Mouse (Mus musculus): Measurements from ENCODE around the gene Mphosph8. TPM values are rescaled to one million over a fixed set of nuclear protein-coding genes. Genes with fewer than 3 reads are reported as not detected.

Gene Mphosph8
- polyA plus RNA-seq, 1 experiment, result 9.7 TPM

DNA sequence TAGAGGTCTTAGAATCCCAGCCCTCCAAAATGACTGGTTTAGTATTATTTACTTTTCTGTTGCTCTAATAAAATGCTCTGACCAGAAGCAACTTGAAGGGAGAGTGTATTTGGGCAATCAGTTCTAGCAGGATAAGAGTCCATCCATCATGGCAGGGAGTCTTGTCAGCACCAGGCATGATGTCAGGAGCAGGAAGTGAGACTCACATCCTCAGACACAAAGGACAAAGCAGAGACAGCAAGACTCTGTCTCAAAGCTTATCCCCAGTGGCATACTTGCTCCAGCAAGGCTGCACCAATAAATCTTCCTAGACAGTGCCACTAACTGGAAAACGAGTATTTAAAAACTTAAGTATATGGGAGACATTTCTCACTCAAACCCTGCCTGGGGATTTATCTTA is 17.4 kb downstream of the Mphosph8 start:
- H3K4me3 ChIP-seq, result no peak overlapping the region
- peaks cover 51% of the 10 kb centered on the region for H3K36me3 ChIP-seq (ENCODE audit: control insufficient read depth, insufficient read depth)
- H3K27me3 ChIP-seq (ENCODE audit: control insufficient read depth, insufficient read depth, insufficient read length), result no peaks in the 10 kb centered on the region
- TF ChIP-seq USF1 (IDR thresholded peaks at IDR 0.05; ENCODE audit: low read depth), result no peak
- no peak for TF ChIP-seq SRF (IDR thresholded peaks at IDR 0.05; ENCODE audit: control insufficient read depth, insufficient read length, low read depth)
- no peak for TF ChIP-seq REST (IDR thresholded peaks at IDR 0.05; ENCODE audit: insufficient read depth, insufficient read length)
- TF ChIP-seq TCF12 (IDR thresholded peaks at IDR 0.05; ENCODE audit: insufficient read depth, poor library complexity, severe bottlenecking), result no peak
- TF ChIP-seq TCF3 (IDR thresholded peaks at IDR 0.05; ENCODE audit: insufficient read length, low read depth), result no peak
- peaks cover 6% of the 10 kb centered on the region for H3K79me2 ChIP-seq (ENCODE audit: control insufficient read depth, insufficient read depth)
- no peak overlapping the region for H3ac ChIP-seq (ENCODE audit: control insufficient read depth, insufficient read length)
- H3K4me2 ChIP-seq (ENCODE audit: low read depth), result no peak overlapping the region

DNA sequence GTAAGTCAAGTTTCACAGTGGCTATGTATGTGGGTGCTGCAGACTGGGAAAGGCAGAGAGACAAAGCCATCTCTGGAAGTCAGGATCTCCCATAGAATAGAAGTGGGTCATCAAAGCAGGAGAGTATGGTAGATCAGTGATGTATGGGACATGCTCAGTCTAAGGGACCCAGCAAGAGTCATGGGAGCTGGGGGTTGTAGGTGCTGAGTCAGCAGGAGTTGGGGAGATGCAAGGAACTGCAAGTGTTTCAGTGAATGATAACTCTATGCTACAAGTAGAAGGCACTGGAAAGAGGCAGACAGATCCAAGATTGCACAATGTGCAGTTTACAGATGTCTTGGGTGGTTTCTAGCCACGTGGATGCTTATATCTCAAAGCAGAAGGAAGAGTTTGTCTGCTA is 21.1 kb downstream of the Mphosph8 start:
- Histone ChIP-seq H3K4me2 (ENCODE audit: low read depth) (no peak overlapping the region), H3ac (ENCODE audit: control insufficient read depth, insufficient read length) (no peak overlapping the region), H3K27me3 (ENCODE audit: control insufficient read depth, insufficient read depth, insufficient read length) (no peaks in the 10 kb centered on the region), H3K4me3 (no peak overlapping the region), H3K36me3 (ENCODE audit: control insufficient read depth, insufficient read depth) (peaks cover 69% of the 10 kb centered on the region), H3K79me2 (ENCODE audit: control insufficient read depth, insufficient read depth) (no peaks in the 10 kb centered on the region)
- TF ChIP-seq POLR2AphosphoS2 (IDR thresholded peaks at IDR 0.05; ENCODE audit: insufficient read length, low read depth), result no peak
- TF ChIP-seq TCF3 (IDR thresholded peaks at IDR 0.05; ENCODE audit: insufficient read length, low read depth), result no peak
- TF ChIP-seq E2F4 (IDR thresholded peaks at IDR 0.05; ENCODE audit: insufficient read depth), result no peak
- no peak for TF ChIP-seq REST (IDR thresholded peaks at IDR 0.05; ENCODE audit: insufficient read depth, insufficient read length)
- TF ChIP-seq MAX (IDR thresholded peaks at IDR 0.05; ENCODE audit: low read depth), result no peak

DNA sequence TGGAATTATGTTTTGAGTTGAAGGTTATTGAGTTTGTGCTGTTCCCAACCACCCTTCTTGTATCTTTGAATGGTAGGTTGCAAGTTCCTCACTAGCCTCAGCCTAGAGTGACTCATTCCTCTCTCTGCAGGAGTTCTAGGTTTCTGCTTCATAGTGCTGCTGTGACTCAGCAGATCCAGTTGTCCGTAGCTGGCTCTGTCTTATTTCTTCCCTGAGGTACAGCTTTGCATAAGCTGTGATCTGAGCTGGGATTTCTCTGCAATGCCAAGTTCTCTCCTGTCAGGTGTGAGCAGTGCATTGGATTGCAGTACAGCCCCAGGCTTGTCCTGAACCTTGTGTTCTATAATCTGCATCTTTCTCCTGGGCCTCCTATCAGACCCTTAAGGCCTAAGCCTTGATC is 21.7 kb downstream of the Mphosph8 start:
- TF ChIP-seq MYOD1 (IDR thresholded peaks at IDR 0.05; ENCODE audit: control insufficient read depth in 1 of 3, insufficient read length in 2 of 3, low read depth in 2 of 3), result no peak
- no peak for TF ChIP-seq E2F4 (IDR thresholded peaks at IDR 0.05; ENCODE audit: insufficient read depth)
- TF ChIP-seq MYOG (IDR thresholded peaks at IDR 0.05; ENCODE audit: control insufficient read depth in 1 of 3, insufficient read depth in 1 of 3, insufficient read length in 2 of 3, low read depth in 2 of 3), result no peak
- no peak for TF ChIP-seq USF1 (IDR thresholded peaks at IDR 0.05; ENCODE audit: low read depth)
- TF ChIP-seq POLR2A (IDR thresholded peaks at IDR 0.05; ENCODE audit: insufficient read length, low read depth), result no peak
- TF ChIP-seq TCF12 (IDR thresholded peaks at IDR 0.05; ENCODE audit: insufficient read depth, poor library complexity, severe bottlenecking), result no peak
- no peak for TF ChIP-seq MAX (IDR thresholded peaks at IDR 0.05; ENCODE audit: low read depth)
- TF ChIP-seq SRF (IDR thresholded peaks at IDR 0.05; ENCODE audit: control insufficient read depth, insufficient read length, low read depth), result no peak
- TF ChIP-seq REST (IDR thresholded peaks at IDR 0.05; ENCODE audit: insufficient read depth, insufficient read length), result no peak
- no peak for TF ChIP-seq POLR2AphosphoS2 (IDR thresholded peaks at IDR 0.05; ENCODE audit: insufficient read length, low read depth)
- Histone ChIP-seq H3K4me2 (ENCODE audit: low read depth) (peak overlapping the region; percentile 16), H3ac (ENCODE audit: control insufficient read depth, insufficient read length) (no peak overlapping the region), H3K27me3 (ENCODE audit: control insufficient read depth, insufficient read depth, insufficient read length) (no peaks in the 10 kb centered on the region), H3K36me3 (ENCODE audit: control insufficient read depth, insufficient read depth) (peaks cover 72% of the 10 kb centered on the region), H3K79me2 (ENCODE audit: control insufficient read depth, insufficient read depth) (no peaks in the 10 kb centered on the region), H3K4me3 (no peak overlapping the region)

DNA sequence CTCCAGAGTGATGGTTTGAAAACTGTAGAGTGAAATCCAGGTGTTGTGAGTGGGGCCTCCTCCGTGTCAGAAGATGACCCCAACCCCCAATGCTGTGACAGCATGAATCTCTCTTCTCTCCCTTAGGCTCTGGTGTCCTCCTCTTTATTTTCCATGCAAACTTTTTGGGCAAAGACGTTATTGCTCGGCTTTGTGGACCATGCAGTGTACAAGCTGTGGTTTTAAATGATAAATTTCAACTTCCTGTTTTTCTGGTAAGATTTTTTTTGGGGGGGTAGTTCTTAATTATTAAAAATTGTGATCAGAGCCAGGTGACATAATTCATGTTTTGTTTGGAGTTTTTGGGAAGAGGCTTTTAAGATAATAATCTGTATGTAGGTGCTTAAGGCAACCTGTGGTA is 27.4 kb downstream of the Mphosph8 start:
- no peaks in the 10 kb centered on the region for H3K27me3 ChIP-seq (ENCODE audit: control insufficient read depth, insufficient read depth, insufficient read length)
- H3K79me2 ChIP-seq (ENCODE audit: control insufficient read depth, insufficient read depth), result no peaks in the 10 kb centered on the region
- no peak overlapping the region for H3ac ChIP-seq (ENCODE audit: control insufficient read depth, insufficient read length)
- no peak overlapping the region for H3K4me3 ChIP-seq
- no peak overlapping the region for H3K4me2 ChIP-seq (ENCODE audit: low read depth)
- no peak for TF ChIP-seq POLR2AphosphoS2 (IDR thresholded peaks at IDR 0.05; ENCODE audit: insufficient read length, low read depth)
- TF ChIP-seq USF1 (IDR thresholded peaks at IDR 0.05; ENCODE audit: low read depth), result no peak
- no peak for TF ChIP-seq TCF3 (IDR thresholded peaks at IDR 0.05; ENCODE audit: insufficient read length, low read depth)
- no peak for TF ChIP-seq CEBPB (IDR thresholded peaks at IDR 0.05; ENCODE audit: insufficient read depth, poor library complexity, severe bottlenecking)
- no peak for TF ChIP-seq E2F4 (IDR thresholded peaks at IDR 0.05; ENCODE audit: insufficient read depth)
- TF ChIP-seq MYOG (IDR thresholded peaks at IDR 0.05; ENCODE audit: control insufficient read depth in 1 of 3, insufficient read depth in 1 of 3, insufficient read length in 2 of 3, low read depth in 2 of 3), result no peak
- no peak for TF ChIP-seq TCF12 (IDR thresholded peaks at IDR 0.05; ENCODE audit: insufficient read depth, poor library complexity, severe bottlenecking)
- TF ChIP-seq MYOD1 (IDR thresholded peaks at IDR 0.05; ENCODE audit: control insufficient read depth in 1 of 3, insufficient read length in 2 of 3, low read depth in 2 of 3), result no peak
- no peak for TF ChIP-seq POLR2A (IDR thresholded peaks at IDR 0.05; ENCODE audit: insufficient read length, low read depth)
- H3K36me3 ChIP-seq (ENCODE audit: control insufficient read depth, insufficient read depth), result peaks cover 87% of the 10 kb centered on the region

DNA sequence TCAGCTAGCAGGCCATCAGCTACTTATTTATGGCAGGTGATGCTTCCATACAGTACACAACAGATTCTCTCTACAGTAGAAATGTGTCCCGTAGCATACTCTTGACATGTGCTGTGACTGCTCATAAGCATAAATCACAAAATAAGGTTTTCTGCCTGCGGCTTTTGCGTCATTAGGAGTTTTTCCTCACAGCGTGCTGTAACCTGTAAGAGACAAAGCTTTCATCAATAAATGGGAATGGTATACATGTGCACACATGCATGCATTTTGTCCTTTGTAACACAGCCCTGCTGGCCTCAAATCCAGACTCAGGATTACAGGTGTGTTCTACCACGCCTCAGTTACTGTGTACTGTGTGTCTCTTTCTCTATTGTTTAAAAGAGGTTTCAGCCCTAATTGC is 29.8 kb downstream of the Mphosph8 start:
- no peaks in the 10 kb centered on the region for H3K27me3 ChIP-seq (ENCODE audit: control insufficient read depth, insufficient read depth, insufficient read length)
- no peak for TF ChIP-seq MAX (IDR thresholded peaks at IDR 0.05; ENCODE audit: low read depth)
- no peak for TF ChIP-seq E2F4 (IDR thresholded peaks at IDR 0.05; ENCODE audit: insufficient read depth)
- TF ChIP-seq REST (IDR thresholded peaks at IDR 0.05; ENCODE audit: insufficient read depth, insufficient read length), result no peak
- TF ChIP-seq MYOG (IDR thresholded peaks at IDR 0.05; ENCODE audit: control insufficient read depth in 1 of 3, insufficient read depth in 1 of 3, insufficient read length in 2 of 3, low read depth in 2 of 3), result no peak
- H3K79me2 ChIP-seq (ENCODE audit: control insufficient read depth, insufficient read depth), result no peaks in the 10 kb centered on the region
- H3ac ChIP-seq (ENCODE audit: control insufficient read depth, insufficient read length), result no peak overlapping the region
- peaks cover 68% of the 10 kb centered on the region for H3K36me3 ChIP-seq (ENCODE audit: control insufficient read depth, insufficient read depth)
- no peak overlapping the region for H3K4me2 ChIP-seq (ENCODE audit: low read depth)
- H3K4me3 ChIP-seq, result no peak overlapping the region
